ENCODE assay signal across 9 mouse cellular contexts in genomic region chr10:45048622-45049021, GRCm38 (mm10). TPM values are rescaled to one million over a fixed set of nuclear protein-coding genes. Genes with fewer than 3 reads are reported as not detected.
DNase-seq lines count a peak whose midpoint lies in the region; ATAC-seq and TF ChIP-seq lines count a peak whose summit lies in the region.
"Had no signal": no experiment of that assay in that cellular context is flagged by ENCODE, and none has a peak within 500 bp of the region (broad histone marks: within the 10 kb centered on the region; RNA-seq: fewer than 3 reads in every experiment).

No protein-coding gene starts in this region.

- 14% methylated on average over 11 of the region's 11 CpGs for WGBS in kidney, adult 2 months
- 38% methylated on average over 11 of the region's 11 CpGs for WGBS in midbrain, embryonic 11.5 days

- no peak overlapping the region for H3K9ac ChIP-seq in midbrain, embryonic 11.5 days (ENCODE audit: low read length)
- H3K9ac ChIP-seq: embryonic facial prominence, embryonic 13.5 days; neural tube, embryonic 12.5 days had no signal

- TF ChIP-seq POLR2A in kidney, adult 2 months (IDR thresholded peaks at IDR 0.05; ENCODE audit: low read depth, low read length): no peak

- no peaks in the 10 kb centered on the region for H3K36me3 ChIP-seq in kidney, adult 2 months (ENCODE audit: control insufficient read depth, insufficient read depth, low read length)
- no peaks in the 10 kb centered on the region for H3K36me3 ChIP-seq in midbrain, embryonic 11.5 days (ENCODE audit: control insufficient read depth, insufficient read depth, low read length)
- H3K36me3 ChIP-seq: embryonic facial prominence, embryonic 13.5 days; neural tube, embryonic 12.5 days had no signal

- H3K4me3 ChIP-seq in kidney, adult 2 months (ENCODE audit: insufficient read depth, low read depth, low read length): no peak overlapping the region
- H3K4me3 ChIP-seq in midbrain, embryonic 11.5 days (ENCODE audit: low read depth, low read length): no peak overlapping the region
- H3K4me3 ChIP-seq: embryonic facial prominence, embryonic 13.5 days; neural tube, embryonic 12.5 days had no signal

- H3K9me3 ChIP-seq in midbrain, embryonic 11.5 days (ENCODE audit: control insufficient read depth, low read length): no peaks in the 10 kb centered on the region
- H3K9me3 ChIP-seq: embryonic facial prominence, embryonic 13.5 days; neural tube, embryonic 12.5 days had no signal

- TF ChIP-seq CTCF in Patski (IDR thresholded peaks at IDR 0.05): no peak
- no peak for TF ChIP-seq CTCF in kidney, adult 2 months (conservative IDR thresholded peaks at IDR 0.05; ENCODE audit: insufficient read depth, insufficient read length, low read depth, low read length)

- ATAC-seq in Patski: peak; percentile 70
- ATAC-seq in midbrain, embryonic 11.5 days (ENCODE audit: low FRiP score): no peak

- no peak for DNase-seq in Patski (ENCODE audit: low read depth, low spot score)
- peak; percentile 10 for DNase-seq in brain, adult 2 months (ENCODE audit: low read depth, low spot score)
- DNase-seq in kidney, adult 2 months: peak; percentile 78
- peak; percentile 69 to 77 for DNase-seq in lung, postnatal 4 days
- no peak for DNase-seq in layer of hippocampus, adult 11-12 months (ENCODE audit: low spot score)
- DNase-seq in right cerebral cortex, postnatal 10 days (ENCODE audit: low spot score in 2 of 2): no peak
- no peak for DNase-seq in midbrain, embryonic 11.5 days (ENCODE audit: low spot score, missing footprints)

- no peak overlapping the region for H3K27ac ChIP-seq in kidney, adult 2 months (ENCODE audit: insufficient read depth, low read depth, low read length)
- H3K27ac ChIP-seq in midbrain, embryonic 11.5 days (ENCODE audit: low read depth, low read length): no peak overlapping the region
- H3K27ac ChIP-seq: embryonic facial prominence, embryonic 13.5 days; neural tube, embryonic 12.5 days had no signal

- peaks cover 21% of the 10 kb centered on the region for H3K27me3 ChIP-seq in Patski
- H3K27me3 ChIP-seq in kidney, adult 2 months (replicated peaks; ENCODE audit: control insufficient read depth, insufficient read depth, low read length): no peaks in the 10 kb centered on the region
- H3K27me3 ChIP-seq in midbrain, embryonic 11.5 days (ENCODE audit: control insufficient read depth, insufficient read depth, low read length): no peaks in the 10 kb centered on the region
- H3K27me3 ChIP-seq: neural tube, embryonic 12.5 days had no signal

- H3K4me1 ChIP-seq in kidney, adult 2 months (ENCODE audit: control insufficient read depth, insufficient read depth, low read length): 0 out of 2 replicates have a peak, but pooled peaks cover 3% of the 10 kb centered on the region
- no peaks in the 10 kb centered on the region for H3K4me1 ChIP-seq in midbrain, embryonic 11.5 days (ENCODE audit: control insufficient read depth, insufficient read depth, low read length)
- H3K4me1 ChIP-seq: embryonic facial prominence, embryonic 13.5 days; neural tube, embryonic 12.5 days had no signal

- POLR2A ChIA-PET in Patski (lab: Charles Lee): no interaction called here

- H3K4me2 ChIP-seq in midbrain, embryonic 11.5 days: no peak overlapping the region
- H3K4me2 ChIP-seq: embryonic facial prominence, embryonic 13.5 days; neural tube, embryonic 12.5 days had no signal

- CTCF ChIA-PET in Patski (lab: Charles Lee): no interaction called here

- in situ Hi-C loops in Patski (cut with MboI; ENCODE audit: low pct_unique_long_range_greater_than_20kb): loop anchor here (5.0 to 10.0 kb wide), 2 partner anchors 724 to 756 kb away; no protein-coding TSS in a partner anchor

RNA-seq across cellular contexts. Expression of gene Prep, which starts 18.4 kb away (rescaled TPM):
- 13.6 TPM for polyA plus RNA-seq in Patski (2021)
- polyA plus RNA-seq in kidney, adult 2 months (2012; rRNA removed): 6.6 and 7.0 TPM in 2 replicates
- polyA plus RNA-seq in midbrain, embryonic 11.5 days (2014; fragmentation: Nextera tagmentation; extraction: Ambion mirVana): 27.3 and 29.2 TPM in 2 replicates

Comparison
In these comparisons a context has a peak if more than half of its experiments do, and no peak if none do; other contexts are left out.
1. DNase-seq: peak in brain, adult 2 months (single experiment), kidney, adult 2 months (single experiment) and lung, postnatal 4 days (2 of 2); none in Patski (single experiment), layer of hippocampus, adult 11-12 months (single experiment), right cerebral cortex, postnatal 10 days (0 of 2) and midbrain, embryonic 11.5 days (single experiment).